Mouse (Mus musculus): ENCODE results near the gene Cep41.

DNA sequence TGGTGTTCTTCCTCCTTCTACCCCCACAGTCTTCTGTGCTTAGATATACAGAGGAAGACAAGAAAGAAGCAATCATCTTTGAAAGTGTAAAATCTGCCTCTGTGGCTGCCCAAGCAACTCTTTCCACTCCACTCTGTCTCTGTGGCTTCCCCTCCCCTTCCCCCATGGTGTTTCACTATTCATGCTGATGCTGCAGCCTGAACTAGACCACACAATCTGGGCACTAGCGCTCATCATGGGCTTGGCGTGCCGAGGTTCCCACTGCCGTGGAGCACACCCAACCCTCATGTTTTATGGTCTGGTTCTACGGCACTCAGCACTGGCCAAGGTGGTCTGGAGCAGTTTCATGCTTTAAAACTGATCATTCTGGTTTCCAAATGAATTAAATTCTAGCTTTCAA, 21.9 kb downstream of the Cep41 start:
- TF ChIP-seq POLR2A (IDR thresholded peaks at IDR 0.05; ENCODE audit: low read depth, low read length), result no peak
- no peak for TF ChIP-seq CTCF (conservative IDR thresholded peaks at IDR 0.05; ENCODE audit: insufficient read depth, insufficient read length, low read depth, low read length)
